Mouse (Mus musculus) embryo, embryonic 10 days (tissue): ENCODE data around the gene Phf24.

Experiments used
- DNase-seq: peaks from one replicate; pipeline ENCODE4 v3.0.0-alpha.2; 2015; ENCODE audit warnings: low spot score

The Phf24 gene

DNA sequence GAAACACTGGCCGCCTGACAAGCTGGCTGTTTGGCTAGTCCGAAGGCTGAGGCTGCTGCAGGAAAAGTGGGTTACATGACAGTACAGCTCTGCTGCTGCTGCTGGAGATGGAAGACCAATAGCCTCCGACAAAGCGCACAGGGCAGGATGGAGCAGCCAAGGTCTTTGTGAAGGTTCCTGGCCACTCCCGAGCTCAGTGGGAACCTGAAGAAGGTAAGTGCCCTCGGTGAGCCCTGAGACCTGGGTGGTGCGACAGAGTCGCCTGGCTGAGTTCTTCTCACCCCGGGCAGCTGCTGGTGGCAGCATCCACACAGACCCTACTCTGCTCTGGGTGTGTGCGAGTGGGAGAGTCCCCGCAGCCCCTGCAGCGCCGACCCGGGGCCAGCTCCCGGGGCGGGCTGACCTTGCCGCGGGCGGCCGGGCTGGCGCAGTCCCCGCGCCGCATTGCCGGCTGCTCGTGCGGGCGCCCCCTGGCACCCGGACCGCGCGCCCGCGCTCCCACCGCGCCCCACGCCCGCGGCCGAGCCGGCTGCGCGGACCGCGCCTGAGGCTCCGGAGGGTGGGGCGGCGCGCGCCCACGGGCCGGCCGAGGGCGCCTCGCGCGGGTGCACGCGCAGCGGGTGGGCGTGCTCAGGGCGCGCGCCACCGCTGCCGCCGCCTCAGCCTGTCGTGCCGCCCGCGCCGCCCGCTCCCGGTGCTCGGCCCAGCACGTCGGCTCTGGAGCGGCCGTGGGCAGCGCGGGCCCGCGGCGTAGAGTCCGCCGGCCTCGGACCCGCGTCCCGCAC is at the start of gene Phf24:
Phf24 (plus strand) TSS at position 44 of the 785 bp plus-strand sequence.
- peak; percentile 46 for DNase-seq

DNA sequence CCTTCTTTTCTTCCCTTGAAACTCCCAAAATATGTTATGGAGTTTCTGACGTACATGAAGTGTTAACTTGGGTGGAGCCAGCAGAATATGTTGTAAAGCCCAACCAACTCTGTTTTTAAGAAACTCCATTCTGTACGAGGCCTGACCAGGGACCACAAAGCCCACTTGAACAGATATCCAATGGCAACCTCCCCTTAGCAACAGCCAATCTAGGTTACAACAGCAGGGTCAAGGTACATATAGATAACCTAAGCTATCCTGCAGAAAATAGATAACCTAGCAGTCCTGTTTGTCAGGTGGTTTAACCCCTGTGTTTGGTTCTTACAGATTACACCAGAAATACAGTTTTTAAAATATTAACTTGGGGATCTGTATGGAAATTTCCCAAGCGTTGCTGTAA is 49.1 kb upstream of the Phf24 start:
- DNase-seq, result no peak

DNA sequence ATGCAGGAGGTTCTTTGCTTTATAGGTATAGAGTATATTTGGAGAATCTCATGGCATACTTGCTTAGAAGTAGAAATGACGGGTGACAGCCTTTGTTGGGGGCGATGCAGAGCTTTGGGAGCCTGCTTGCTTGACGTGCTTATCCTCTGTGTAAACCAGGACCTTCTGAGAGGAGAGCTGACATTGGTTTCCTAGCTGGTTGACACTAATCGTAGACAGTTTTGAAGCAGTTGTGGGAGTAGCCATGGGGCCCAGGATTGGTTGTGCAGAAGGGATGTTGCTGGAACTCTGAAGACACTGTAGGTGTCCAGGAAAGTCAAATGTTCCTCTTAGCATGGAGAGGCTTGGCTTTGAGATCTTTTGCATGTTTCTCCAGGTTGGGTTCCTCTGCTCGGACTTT is 48.3 kb upstream of the Phf24 start:
- no peak for DNase-seq

DNA sequence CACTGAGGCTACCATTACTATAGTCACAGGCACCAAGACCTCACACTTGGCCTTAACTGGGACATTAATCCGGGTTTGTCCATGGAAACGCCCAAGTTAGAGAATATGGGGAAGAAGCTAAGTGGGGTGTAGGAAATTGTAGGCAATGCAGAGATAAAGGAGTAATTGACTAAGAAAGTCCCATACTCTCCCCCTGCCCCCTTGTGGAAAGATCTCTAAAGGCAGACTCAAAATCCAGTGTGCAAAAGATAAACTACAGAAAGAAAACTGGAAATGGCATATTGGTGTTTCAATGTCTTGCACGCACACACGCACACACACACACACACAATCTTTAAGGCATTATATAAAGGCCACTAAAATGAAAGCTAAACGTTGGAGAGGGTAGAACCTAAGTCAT is 45.7 kb upstream of the Phf24 start:
- no peak for DNase-seq

DNA sequence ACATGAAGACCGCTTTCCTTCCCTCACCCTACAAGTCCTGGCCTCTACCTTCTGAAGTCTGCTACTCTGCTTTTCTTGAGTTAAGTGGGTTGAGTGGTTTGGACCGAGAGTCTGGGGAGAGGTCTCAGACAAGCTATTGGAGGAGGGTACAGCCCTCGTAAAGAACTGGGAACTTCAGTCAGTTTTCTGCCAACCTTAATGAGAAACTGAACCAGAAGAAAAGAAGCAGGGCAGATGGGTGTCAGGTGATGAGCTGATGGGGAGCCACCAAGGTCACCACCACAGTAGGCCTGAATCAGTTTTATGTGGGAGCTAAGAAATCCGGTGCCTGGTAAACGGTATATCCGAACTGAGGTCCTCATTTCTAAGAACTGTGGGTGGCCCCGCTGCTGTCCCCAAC is 44.3 kb upstream of the Phf24 start:
- DNase-seq, result no peak

DNA sequence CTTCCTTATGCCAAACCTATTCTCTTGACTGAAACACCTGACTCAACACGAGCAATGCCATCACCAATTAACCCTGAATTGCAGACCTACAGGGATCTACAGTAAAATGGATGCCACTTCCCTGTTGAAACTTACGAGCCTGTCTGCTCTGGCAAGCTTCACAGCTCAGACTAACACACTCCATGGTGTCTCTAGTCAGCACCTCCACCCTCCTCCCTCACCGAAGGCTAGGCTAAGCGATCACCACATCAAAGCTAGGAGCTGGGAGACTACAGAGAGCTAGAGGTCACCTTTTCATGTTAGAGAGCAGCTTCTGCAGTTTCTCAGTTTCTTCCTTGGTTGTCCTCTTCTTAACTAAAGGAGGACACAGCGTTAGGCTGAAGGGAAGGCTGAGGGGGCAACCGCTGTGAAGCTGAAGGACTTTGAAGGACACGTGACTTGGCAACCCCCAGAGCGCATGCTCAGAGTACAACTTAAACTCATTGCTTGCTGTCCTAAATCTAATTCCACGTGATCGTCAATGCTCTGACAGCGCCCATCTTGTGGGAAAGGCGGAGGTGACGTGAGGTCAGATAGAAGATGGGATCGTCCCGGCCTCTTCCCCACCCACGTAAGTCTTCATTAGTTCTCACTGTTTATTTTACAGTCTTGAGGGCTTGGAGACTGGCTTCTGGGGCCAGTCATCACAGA is 43.6 kb upstream of the Phf24 start:
- no peak for DNase-seq

DNA sequence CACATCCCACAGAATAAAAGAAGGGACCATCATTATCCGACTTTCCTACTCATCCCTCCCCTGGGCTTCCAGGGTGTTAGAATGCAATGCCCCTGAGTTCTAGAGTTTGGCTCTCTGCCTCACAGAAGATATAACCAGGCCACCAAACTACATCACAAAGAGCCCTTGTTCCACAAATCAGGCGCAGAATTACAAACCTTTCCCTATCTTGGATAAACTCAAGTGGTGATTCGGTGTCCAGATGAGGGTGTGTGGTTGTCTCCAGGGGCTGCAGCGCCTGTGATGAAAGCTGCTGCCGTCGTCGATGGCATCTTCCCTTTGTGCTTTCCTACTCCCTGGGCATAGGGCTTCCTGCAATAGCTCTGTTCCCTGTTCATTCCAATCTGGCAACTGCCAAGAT is 42.3 kb upstream of the Phf24 start, which contains the start of gene Fam205c:
Fam205c (minus strand) TSS at position 101 of the 400 bp plus-strand sequence.
- no peak for DNase-seq

DNA sequence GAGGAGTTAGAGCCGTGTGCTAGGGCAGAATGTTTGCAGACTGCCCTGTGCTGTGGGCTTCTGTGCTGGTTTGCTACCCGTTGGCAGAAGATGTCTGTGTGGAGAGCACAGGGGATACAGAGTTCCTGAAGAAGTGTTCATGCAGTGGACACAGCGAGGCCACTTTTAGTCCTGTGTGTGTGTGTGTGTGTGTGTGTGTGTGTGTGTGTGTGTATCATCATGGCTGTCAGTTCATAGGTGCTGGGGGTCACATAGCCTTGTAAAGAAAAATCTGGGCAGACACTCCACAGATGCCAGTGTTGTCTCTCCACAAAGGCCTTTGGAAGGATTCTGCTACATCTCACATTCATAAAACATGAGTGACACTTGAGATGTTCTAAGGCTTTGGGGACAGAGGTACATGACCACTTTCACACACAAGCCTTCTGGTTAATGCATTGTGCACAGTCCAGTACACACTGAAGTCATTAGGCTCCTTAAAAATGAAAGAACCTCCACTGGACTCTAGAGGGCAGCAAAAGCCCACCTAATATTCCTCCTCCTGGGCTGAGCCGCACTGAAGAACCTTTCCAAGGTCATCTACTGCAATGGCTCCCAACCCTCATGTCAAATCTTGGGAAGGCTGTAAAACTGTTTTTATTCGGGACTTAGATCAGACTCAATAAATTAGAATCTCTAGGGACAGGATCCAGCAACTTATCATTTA is 39.7 kb upstream of the Phf24 start:
- peak; percentile 70 for DNase-seq

DNA sequence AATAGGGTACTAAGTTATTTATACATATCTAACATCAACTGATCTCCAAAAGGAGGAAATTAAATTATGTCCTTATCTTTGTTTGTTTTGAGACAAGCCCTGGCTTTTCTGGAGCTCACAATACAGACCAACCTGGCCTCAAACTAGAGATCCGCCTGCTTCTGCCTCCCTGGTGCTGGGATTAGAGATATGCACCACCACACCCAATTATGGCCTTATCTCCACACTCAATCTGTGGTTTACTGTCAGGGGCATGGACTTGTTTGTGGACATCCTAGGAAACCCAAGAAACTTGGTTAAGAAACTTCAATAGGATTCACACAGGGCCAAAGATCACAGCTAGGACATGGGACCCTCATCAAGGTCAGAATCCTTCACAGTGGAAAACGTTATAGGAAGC is 38.8 kb upstream of the Phf24 start:
- DNase-seq, result no peak

DNA sequence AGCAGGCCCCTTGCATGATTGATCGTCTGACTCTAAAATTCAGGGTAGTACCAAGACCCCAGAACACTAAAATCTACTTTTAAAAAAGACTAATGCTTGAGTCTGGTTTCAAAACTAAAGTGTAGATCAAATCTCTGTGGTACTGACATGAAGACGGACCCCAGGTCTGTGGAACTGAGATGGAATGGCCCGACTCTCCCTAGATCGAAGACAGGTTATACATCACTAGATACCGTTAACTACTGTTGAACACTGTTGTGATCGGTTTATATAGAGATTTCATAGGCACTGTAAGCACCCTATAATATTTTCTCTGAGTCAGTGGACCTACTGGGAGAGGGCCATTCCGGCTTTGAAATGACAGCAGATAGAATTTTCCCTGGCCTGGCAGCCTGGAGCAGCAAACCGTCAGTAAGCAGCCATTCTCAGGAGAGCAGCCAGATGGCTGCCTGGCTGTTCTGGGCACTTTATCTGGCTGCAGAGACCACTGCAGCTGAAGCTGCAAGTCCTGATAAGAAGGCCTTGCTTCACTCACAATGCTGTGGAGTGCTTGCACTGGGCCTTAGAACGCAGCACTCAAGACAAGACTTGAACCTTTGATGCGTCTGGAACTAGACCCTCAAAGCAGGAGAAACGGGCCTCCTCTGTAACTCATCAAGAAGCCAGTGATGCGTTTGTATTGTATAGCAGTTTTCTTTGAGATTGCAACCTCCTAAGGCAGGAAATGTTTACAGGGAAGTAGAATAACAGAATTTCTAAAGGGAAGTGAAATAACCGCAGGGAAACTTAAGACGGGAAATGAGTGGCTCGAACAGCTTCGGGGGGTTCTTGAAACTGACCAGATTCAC is 36.4 kb upstream of the Phf24 start:
- no peak for DNase-seq

DNA sequence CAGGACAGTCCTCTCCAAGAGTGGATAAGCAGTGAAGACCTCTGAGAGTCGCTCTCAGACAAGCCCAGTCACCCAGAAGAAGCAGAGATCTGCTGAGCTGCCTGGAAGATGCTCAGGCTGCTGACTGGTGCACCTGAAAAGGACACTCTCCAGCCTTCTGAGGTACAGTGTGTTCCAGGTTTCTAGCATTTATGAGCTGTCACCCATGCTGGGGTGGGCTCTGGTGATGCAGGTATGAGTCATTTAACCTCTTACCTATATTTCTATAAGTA is 35.8 kb upstream of the Phf24 start:
- no peak for DNase-seq

DNA sequence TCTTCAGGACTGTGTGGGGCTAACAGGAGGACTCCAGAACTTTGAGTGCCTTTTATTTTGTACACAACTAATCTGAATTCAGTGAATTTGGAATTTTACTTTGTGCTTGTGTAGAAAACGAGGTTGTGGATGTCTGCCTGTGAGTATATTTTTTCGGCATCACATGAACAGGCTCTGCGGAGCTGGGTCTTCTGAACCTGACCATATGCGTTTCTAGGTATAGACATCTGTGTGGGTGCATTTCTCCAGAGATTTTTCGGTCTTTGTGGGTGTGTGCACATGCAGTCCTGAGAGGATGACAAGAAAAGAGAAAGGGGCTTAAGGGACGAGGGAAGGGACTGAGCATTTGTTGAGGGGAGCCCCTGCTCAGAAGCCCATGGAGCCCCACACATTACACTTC is 29.5 kb upstream of the Phf24 start:
- no peak for DNase-seq

DNA sequence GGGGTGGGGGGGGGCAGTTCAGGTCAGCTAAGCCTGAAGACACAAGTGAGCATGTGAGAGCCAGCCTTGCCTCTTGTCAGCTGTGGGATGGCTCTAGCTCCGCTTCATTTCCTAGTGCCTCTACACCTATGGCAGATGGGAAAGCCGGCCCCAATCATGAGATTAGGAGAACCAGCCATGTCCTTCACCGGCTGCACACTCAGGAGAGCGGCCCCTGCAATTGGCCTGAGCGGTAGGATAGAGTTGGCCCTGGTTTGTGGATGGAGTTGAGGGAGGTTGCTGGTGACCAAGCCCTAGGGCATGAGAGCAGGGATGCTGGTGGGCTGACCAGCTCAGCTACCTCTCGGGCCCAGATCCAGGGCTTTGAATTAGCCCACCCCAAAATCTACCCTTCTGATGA is 27.7 kb upstream of the Phf24 start:
- DNase-seq, result no peak

DNA sequence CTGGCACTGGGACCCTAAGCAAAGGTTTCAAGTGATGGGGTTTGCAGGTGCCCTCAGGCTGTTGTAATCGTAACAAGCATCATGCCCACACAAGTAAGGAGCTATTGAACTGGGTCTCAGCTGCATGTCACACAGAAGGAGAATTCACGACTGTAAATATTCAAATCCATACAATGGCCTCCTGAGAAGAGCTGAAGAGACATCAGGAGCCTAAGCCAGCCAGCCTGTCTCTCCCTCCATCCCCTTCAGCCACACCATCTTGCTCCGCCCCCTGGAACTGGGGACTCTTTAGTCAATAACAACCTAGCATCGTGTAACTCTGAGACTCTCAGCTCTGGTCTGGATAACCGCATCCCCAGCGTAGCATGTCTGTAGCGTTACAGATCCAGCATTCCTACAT is 25.3 kb upstream of the Phf24 start:
- no peak for DNase-seq

DNA sequence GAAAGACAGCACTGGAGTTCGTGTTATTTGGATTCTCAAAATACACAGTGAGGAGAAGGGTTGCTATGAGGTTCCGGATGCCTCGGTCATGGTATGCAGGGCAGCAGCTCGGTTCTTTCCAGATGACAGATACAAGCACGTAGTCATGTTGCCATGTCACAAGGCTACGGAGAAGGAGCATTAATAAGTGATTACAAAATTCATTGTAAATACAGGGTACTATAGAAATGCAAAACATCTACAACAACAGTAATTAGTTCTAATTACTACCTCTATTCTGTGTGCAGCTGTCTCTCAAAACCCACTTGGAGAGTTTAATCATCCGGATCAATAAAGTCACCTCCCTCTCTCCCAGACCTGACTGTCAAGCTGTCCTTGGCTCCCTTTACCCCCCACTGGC is 21.3 kb upstream of the Phf24 start:
- no peak for DNase-seq

DNA sequence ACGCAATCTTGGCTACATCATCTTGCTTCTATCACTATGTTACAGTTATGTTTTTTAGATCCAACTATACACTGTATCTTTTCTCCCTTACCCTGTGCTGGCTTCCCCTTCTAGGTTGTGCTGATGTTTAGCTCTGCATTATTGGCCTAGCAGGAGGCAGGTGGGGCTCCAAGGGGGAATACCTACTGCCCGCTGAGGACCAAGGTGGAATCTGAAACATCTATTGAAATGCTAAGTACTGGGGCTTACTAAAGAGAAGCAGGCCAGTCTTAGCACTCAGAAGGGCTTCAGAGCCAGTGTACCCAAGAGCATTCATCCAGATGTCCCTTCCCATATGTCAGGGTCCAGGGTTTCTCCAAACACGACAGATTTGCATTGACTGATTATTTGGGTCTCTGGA is 17.5 kb upstream of the Phf24 start:
- DNase-seq, result no peak

DNA sequence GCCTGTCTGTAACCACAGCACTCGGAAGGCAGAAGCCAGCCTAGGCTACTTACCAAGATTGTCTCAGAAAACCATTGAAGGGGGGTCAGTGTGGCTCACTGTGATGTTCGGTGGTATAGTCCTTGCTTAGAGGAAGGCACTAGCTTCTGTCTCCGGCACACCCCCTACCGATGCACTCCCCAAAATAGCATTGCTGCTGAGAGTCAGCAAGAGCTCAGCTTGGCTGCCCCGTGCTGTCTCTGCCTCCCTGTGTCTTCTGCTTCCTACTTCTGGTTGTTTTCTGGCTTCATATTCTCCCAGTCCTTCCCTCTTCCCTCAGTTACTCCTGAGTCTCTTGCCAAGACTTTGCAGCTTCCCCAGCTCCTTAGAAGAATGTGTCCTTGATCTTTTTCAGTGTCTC is 15.6 kb upstream of the Phf24 start:
- no peak for DNase-seq

DNA sequence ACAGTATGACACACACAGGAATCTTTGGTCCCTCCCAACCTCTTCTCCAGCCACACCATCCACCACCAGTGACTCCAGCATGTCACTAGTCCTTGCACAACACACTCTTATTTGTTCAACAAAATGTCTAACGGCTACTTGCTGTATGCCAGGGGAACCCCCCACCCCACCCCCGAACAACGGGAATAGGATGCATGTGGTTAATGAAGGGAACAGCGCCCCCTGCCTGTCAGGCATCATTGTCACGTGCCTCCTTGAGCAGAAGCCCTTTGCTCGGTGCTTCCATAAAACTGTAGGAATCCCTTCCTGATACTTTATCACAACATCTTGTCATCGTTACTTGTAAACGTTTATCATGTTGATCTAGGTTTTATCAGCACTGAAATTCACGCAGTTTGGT is 14.3 kb upstream of the Phf24 start:
- peak; percentile 41 for DNase-seq

DNA sequence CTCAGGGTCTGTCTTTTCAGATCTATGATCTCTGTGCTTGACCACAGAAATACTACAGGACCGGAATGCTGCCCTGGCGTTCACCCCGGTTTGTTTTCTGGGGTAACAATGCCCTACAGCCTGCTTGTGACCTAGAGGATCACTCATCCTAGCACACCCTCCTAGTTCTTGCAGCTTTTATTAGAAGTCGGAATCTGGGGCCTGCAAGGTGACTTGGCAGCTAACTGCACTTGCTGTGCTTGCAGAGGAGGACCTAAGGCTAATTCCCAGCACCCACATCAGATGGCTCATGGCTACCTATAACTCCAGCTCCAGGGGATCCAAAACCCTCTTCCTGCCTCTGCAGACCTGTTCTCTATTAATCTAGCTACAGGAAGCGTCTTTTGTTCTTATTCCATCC is 13.7 kb upstream of the Phf24 start:
- no peak for DNase-seq

DNA sequence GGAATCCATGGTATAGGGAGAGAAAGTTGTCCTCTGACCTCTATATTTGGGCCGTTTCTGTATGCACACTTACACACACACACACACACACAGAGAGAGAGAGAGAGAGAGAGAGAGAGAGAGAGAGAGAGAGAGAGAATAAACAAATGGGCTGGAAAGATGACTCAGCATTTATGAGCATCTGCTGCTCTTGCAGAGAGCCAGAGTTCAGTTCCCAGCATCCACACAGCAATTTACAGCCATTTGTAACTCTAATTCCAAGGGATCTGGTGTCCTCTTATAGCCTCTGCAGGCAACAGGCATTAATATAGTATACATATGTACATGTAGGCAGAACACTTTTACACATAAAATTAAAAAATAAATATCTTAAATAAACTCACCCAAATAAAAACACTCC is 12.5 kb upstream of the Phf24 start:
- DNase-seq, result no peak

DNA sequence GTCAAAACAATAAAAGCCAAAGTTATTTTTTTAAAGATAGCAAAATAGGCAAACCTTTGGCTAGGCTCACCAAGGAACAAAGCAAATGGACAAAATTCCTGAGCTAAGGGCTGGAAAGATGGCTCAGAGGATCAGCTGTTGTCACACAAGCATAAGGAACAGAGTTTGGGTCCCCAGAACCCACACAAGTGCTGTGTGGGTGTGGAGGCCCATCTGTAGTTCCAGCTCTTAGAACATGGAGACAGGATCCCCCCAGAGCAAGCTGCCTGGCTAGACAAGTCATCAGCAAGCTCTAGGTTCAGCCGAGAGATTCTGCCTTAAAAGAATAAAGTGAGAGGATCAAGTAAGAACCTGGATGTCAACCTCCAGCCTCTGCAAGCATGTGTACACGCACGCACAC is 11.9 kb upstream of the Phf24 start:
- no peak for DNase-seq

DNA sequence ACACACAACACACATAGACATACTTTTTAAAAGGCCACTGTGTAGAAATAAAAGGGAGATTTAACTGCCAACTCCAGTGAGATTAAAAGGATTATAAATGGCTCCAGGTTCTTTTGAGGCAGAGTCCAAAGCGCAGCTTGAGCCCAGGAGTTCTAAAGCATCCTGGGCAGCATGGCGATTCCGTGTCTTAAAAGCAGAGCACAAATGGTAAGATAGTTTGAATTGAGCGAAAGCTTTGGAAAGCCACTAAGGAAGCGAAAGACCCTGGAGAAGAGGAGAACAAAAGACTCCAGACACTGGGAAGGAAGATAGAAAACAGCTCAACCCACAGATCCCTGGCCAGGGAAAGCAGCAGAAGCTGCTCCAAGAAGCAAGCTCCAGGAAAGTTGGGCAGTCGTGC is 11.5 kb upstream of the Phf24 start:
- no peak for DNase-seq

DNA sequence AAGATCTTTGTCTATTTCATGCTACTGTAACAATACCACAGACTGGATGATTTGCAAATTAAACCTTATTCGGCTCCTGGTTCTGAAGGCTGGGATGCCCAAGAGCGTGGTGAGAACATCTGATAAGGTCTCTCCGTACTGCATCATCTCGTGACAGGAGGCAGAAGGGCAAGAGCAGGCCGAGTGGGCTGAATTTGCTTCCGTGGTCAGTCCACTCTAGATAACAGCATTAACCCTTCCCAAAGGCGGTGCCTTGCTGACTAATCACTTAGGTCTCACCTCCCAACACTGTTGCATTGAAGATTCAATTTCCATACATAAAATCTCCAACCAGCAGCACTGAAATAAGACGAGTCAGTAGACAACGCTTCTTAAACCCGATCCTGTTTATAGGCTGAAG is 3.1 kb upstream of the Phf24 start:
- no peak for DNase-seq
